Mouse (Mus musculus) thymus, adult 2 months (tissue): Measurements from ENCODE around the gene Slc12a3.

ENCODE experiments used
- CTCF ChIP-seq: fragments of 200-500 bp; IDR thresholded peaks from 2 replicates; pipeline ENCODE4 v1.5.1; 2012; ENCODE audit warnings: mild to moderate bottlenecking, control low read depth, low read length, moderate library complexity, borderline replicate concordance; ENCODE audit not compliant: control insufficient read depth, poor library complexity, insufficient read depth; ENCODE audit errors: extremely low read depth
- POLR2A ChIP-seq: fragments of 200-500 bp; IDR thresholded peaks from 2 replicates; pipeline ENCODE4 v1.6.1; 2012; ENCODE audit warnings: mild to moderate bottlenecking, low read length, control low read depth, moderate library complexity; ENCODE audit not compliant: control insufficient read depth, poor library complexity, insufficient read depth; ENCODE audit errors: extremely low read depth

DNA sequence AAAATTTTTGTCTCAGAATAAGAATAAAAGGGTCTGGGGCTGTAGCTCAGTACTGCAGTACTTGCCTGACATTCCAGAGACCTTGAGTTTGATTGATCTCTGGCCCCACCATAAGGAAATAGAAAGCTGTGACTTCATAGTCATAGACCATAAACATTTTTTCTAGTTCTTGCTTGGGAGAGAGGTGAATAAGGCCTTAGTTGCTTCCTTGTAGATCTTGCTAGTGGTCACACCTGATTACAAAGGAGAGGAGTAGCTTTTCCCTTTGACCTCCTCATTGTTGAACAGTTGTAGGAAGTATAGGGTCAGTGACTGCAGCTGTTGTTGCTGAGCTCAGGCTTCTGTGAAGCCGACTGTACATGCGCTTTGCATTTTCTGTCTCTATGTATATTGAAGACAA is 24.6 kb upstream of the Slc12a3 start:
- no peak for TF ChIP-seq POLR2A
- no peak for TF ChIP-seq CTCF
